Comparison of ENCODE assay signal across 13 mouse cellular contexts in genomic region chr12:44338195-44338622, GRCm38 (mm10). TPM values are rescaled to one million over a fixed set of nuclear protein-coding genes. Genes with fewer than 3 reads are reported as not detected.
DNase-seq lines count a peak whose midpoint lies in the region; ATAC-seq and TF ChIP-seq lines count a peak whose summit lies in the region.
"Had no signal": no experiment of that assay in that cellular context is flagged by ENCODE, and none has a peak within 500 bp of the region (broad histone marks: within the 10 kb centered on the region; RNA-seq: fewer than 3 reads in every experiment).

No protein-coding gene starts in this region.

- no peak for TF ChIP-seq POLR2A in lung, adult 2 months (IDR thresholded peaks at IDR 0.05; ENCODE audit: borderline replicate concordance, extremely low read depth, low read depth, low read length)

- peak overlapping the region; percentile 72 for H3K27ac ChIP-seq in forebrain, embryonic 15.5 days (replicated peaks)
- H3K27ac ChIP-seq in midbrain, embryonic 11.5 days (ENCODE audit: low read depth, low read length) = peak overlapping the region; percentile 88
- H3K27ac ChIP-seq: heart, embryonic 15.5 days; kidney, postnatal 0 days; limb, embryonic 12.5 days had no signal

- WGBS in forebrain, embryonic 15.5 days = 4% methylated on average over 8 of the region's 8 CpGs
- WGBS in midbrain, embryonic 11.5 days = 14% methylated on average over 8 of the region's 8 CpGs
- WGBS in lung, adult 2 months = 58% methylated on average over 8 of the region's 8 CpGs

- H3K9me3 ChIP-seq in forebrain, embryonic 15.5 days = no peaks in the 10 kb centered on the region
- no peaks in the 10 kb centered on the region for H3K9me3 ChIP-seq in midbrain, embryonic 11.5 days (ENCODE audit: control insufficient read depth, low read length)
- H3K9me3 ChIP-seq: heart, embryonic 15.5 days; limb, embryonic 12.5 days had no signal

- H3K36me3 ChIP-seq in forebrain, embryonic 15.5 days = no peaks in the 10 kb centered on the region
- no peaks in the 10 kb centered on the region for H3K36me3 ChIP-seq in midbrain, embryonic 11.5 days (ENCODE audit: control insufficient read depth, insufficient read depth, low read length)
- H3K36me3 ChIP-seq: heart, embryonic 15.5 days; limb, embryonic 12.5 days had no signal

- no peak overlapping the region for H3K9ac ChIP-seq in forebrain, embryonic 15.5 days (replicated peaks)
- peak overlapping the region; percentile 53 for H3K9ac ChIP-seq in midbrain, embryonic 11.5 days (ENCODE audit: low read length)
- H3K9ac ChIP-seq: heart, embryonic 15.5 days; limb, embryonic 12.5 days had no signal

- ATAC-seq in forebrain, embryonic 15.5 days (replicated peaks) = peak; percentile 98
- peak; percentile 94 for ATAC-seq in midbrain, embryonic 11.5 days (ENCODE audit: low FRiP score)

- peak overlapping the region; percentile 22 for H3K4me2 ChIP-seq in forebrain, embryonic 15.5 days (replicated peaks)
- H3K4me2 ChIP-seq in midbrain, embryonic 11.5 days = peak overlapping the region; percentile 42
- H3K4me2 ChIP-seq: heart, embryonic 15.5 days; limb, embryonic 12.5 days had no signal

- no peaks in the 10 kb centered on the region for H3K27me3 ChIP-seq in forebrain, embryonic 15.5 days
- no peaks in the 10 kb centered on the region for H3K27me3 ChIP-seq in midbrain, embryonic 11.5 days (ENCODE audit: control insufficient read depth, insufficient read depth, low read length)
- H3K27me3 ChIP-seq: heart, embryonic 15.5 days had no signal

- peak; percentile 31 to 51 for DNase-seq in right cerebral cortex, postnatal 10 days (ENCODE audit: low spot score in 2 of 2)
- no peak for DNase-seq in right cerebral cortex, postnatal 4 days
- DNase-seq in midbrain, embryonic 11.5 days (ENCODE audit: low spot score, missing footprints) = peak; percentile 94
- peak; percentile 94 for DNase-seq in retina, postnatal 1 day
- no peak for DNase-seq in lung, adult 2 months
- no peak for DNase-seq in urinary bladder, postnatal 4 days (ENCODE audit: low spot score in 2 of 2)
- no peak for DNase-seq in kidney, postnatal 14 days
- DNase-seq: lung, postnatal 14 days; thymus, postnatal 14 days had no signal

- peaks cover 30% of the 10 kb centered on the region for H3K4me1 ChIP-seq in forebrain, embryonic 15.5 days
- H3K4me1 ChIP-seq in midbrain, embryonic 11.5 days (ENCODE audit: control insufficient read depth, insufficient read depth, low read length) = peaks cover 23% of the 10 kb centered on the region
- H3K4me1 ChIP-seq in lung, adult 2 months (ENCODE audit: control insufficient read depth, insufficient read depth, low read length) = no peaks in the 10 kb centered on the region
- H3K4me1 ChIP-seq: heart, embryonic 15.5 days had no signal

- H3K4me3 ChIP-seq in forebrain, embryonic 15.5 days = no peak overlapping the region
- H3K4me3 ChIP-seq in midbrain, embryonic 11.5 days (ENCODE audit: low read depth, low read length) = no peak overlapping the region
- no peak overlapping the region for H3K4me3 ChIP-seq in lung, adult 2 months (replicated peaks; ENCODE audit: extremely low read depth, low read depth, low read length)
- H3K4me3 ChIP-seq: heart, embryonic 15.5 days; limb, embryonic 12.5 days had no signal

- no peak for TF ChIP-seq CTCF in lung, adult 2 months (IDR thresholded peaks at IDR 0.05; ENCODE audit: insufficient read depth, low read length)

RNA-seq across cellular contexts. Expression of gene Nrcam, which starts 9.5 kb away (rescaled TPM):
- 107 and 112 TPM in 2 replicates for polyA plus RNA-seq in forebrain, embryonic 15.5 days (2015; fragmentation: Nextera tagmentation; extraction: Ambion mirVana)
- polyA plus RNA-seq in midbrain, embryonic 11.5 days (2014; fragmentation: Nextera tagmentation; extraction: Ambion mirVana) = 75.7 and 84.4 TPM in 2 replicates
- 2.4 and 4.4 TPM in 2 replicates for polyA plus RNA-seq in lung, adult 2 months (2012; rRNA removed)

Comparison
In these comparisons a context has a peak if more than half of its experiments do, and no peak if none do; other contexts are left out.
1. DNase-seq: peak in right cerebral cortex, postnatal 10 days (2 of 2), midbrain, embryonic 11.5 days (single experiment) and retina, postnatal 1 day (single experiment); none in right cerebral cortex, postnatal 4 days (single experiment), lung, adult 2 months (single experiment), urinary bladder, postnatal 4 days (0 of 2) and kidney, postnatal 14 days (single experiment).
2. RNA of gene Nrcam, which starts 9.5 kb away (polyA plus RNA-seq): 107 to 112 TPM in forebrain, embryonic 15.5 days and 75.7 to 84.4 TPM in midbrain, embryonic 11.5 days; 2.4 to 4.4 TPM in lung, adult 2 months; every median in the first group is over 10 times any median in the second.